Mouse (Mus musculus): Measurements from ENCODE around the gene Prkcb. TPM values are rescaled to one million over a fixed set of nuclear protein-coding genes. Genes with fewer than 3 reads are reported as not detected.

Gene Prkcb
- total and polyA plus RNA-seq, 2 experiments from 2014 or later: 196 to 307 TPM

GRCm38 (mm10) chr7:122577571-122577970 lies 289.0 kb downstream of the Prkcb start:
- Histone ChIP-seq H3K4me1 (ENCODE audit: insufficient read depth, low read length) (no peaks in the 10 kb centered on the region), H3K27ac (ENCODE audit: low read depth, low read length) (no peak overlapping the region), H3K27me3 (ENCODE audit: insufficient read depth, low read length) (no peaks in the 10 kb centered on the region), H3K9me3 (ENCODE audit: low read length) (no peaks in the 10 kb centered on the region), H3K36me3 (ENCODE audit: insufficient read depth, low read length) (no peaks in the 10 kb centered on the region), H3K9ac (replicated peaks; ENCODE audit: low read length, poor library complexity, severe bottlenecking) (no peak overlapping the region), H3K4me3 (ENCODE audit: low read depth, low read length) (no peak overlapping the region), H3K4me2 (ENCODE audit: low read depth, low read length, poor library complexity, severe bottlenecking) (no peak overlapping the region)
- ATAC-seq (ENCODE audit: low FRiP score) (no peak), DNase-seq (ENCODE audit: low spot score) (no peak)
- 81% methylated on average over 4 of the region's 4 CpGs for WGBS
- TF ChIP-seq CTCF (IDR thresholded peaks at IDR 0.05): no peak

DNA sequence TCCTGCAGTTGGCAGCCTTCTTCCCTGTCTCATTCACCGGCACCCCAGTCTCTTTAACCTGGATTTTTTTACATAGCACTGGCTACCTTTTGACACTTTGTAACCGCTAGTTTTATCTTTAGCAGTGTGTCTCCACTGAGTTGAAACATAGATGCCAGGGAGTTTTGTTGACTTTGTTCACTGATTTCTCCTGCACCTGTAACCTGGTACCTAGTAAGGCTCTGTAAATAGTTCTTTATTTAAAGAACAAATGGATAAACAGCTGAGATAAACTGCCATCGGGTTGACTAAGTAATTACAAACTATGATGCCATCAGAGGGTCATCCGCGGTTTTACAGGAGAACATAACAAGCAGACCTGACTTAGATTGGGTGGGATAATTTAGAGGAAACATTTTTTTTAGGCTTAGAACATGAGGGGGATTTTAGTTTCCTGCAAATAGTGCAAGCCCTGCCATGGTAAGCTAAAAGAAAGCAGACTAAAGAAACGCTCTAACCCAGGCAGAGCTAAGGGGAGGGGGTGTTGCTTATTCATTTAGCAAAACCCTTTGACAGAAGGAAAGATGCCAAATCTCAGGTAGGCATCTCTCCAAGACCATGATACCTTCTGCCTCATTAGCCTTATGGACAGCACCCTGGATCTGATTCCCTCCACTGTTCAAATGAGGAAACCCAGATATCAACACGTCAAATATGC lies 291.1 kb downstream of the Prkcb start:
- no peak overlapping the region for H3K4me2 ChIP-seq (ENCODE audit: low read depth, low read length, poor library complexity, severe bottlenecking)
- DNase-seq (ENCODE audit: low spot score) (no peak), ATAC-seq (ENCODE audit: low FRiP score) (no peak)
- H3K36me3 ChIP-seq (ENCODE audit: insufficient read depth, low read length): 0 out of 2 replicates have a peak, but pooled peaks cover 3% of the 10 kb centered on the region
- H3K4me3 ChIP-seq (ENCODE audit: low read depth, low read length): no peak overlapping the region
- no peaks in the 10 kb centered on the region for H3K27me3 ChIP-seq (ENCODE audit: insufficient read depth, low read length)
- H3K9me3 ChIP-seq (ENCODE audit: low read length): no peaks in the 10 kb centered on the region
- no peak overlapping the region for H3K27ac ChIP-seq (ENCODE audit: low read depth, low read length)
- 88% methylated on average over 7 of the region's 7 CpGs for WGBS
- no peak for TF ChIP-seq CTCF (IDR thresholded peaks at IDR 0.05)
- no peak overlapping the region for H3K9ac ChIP-seq (replicated peaks; ENCODE audit: low read length, poor library complexity, severe bottlenecking)
- no peaks in the 10 kb centered on the region for H3K4me1 ChIP-seq (ENCODE audit: insufficient read depth, low read length)

DNA sequence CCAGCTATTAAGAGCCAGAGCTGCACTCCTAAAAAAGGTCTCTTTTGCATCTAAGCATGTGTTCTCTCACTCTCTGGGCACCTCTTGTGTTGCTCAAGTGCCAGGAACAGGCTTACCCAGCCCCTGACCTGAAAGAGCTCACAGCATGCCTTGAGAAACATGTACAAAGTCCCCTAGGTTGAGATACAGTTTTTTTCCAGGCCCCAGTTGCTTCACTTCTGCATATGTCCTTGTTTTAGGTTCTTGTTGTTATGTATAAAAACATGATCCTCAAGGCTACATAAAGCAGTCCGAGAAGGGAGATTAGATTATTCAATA lies 291.6 kb downstream of the Prkcb start:
- H3K27ac ChIP-seq (ENCODE audit: low read depth, low read length): no peak overlapping the region
- no peaks in the 10 kb centered on the region for H3K4me1 ChIP-seq (ENCODE audit: insufficient read depth, low read length)
- no peak for TF ChIP-seq CTCF (IDR thresholded peaks at IDR 0.05)
- no peak overlapping the region for H3K4me3 ChIP-seq (ENCODE audit: low read depth, low read length)
- no peaks in the 10 kb centered on the region for H3K9me3 ChIP-seq (ENCODE audit: low read length)
- H3K9ac ChIP-seq (replicated peaks; ENCODE audit: low read length, poor library complexity, severe bottlenecking): no peak overlapping the region
- 0 out of 2 replicates have a peak, but pooled peaks cover 5% of the 10 kb centered on the region for H3K36me3 ChIP-seq (ENCODE audit: insufficient read depth, low read length)
- DNase-seq (ENCODE audit: low spot score) (no peak), ATAC-seq (ENCODE audit: low FRiP score) (no peak)
- no peaks in the 10 kb centered on the region for H3K27me3 ChIP-seq (ENCODE audit: insufficient read depth, low read length)
- WGBS: 93% methylated on average over 1 of the region's 1 CpGs
- H3K4me2 ChIP-seq (ENCODE audit: low read depth, low read length, poor library complexity, severe bottlenecking): no peak overlapping the region

- ATAC-seq (ENCODE audit: low FRiP score): no peak
Observed at GRCm38 (mm10) chr7:122584421-122585151, 296.0 kb downstream of the Prkcb start.

GRCm38 (mm10) chr7:122595897-122596296 lies 307.3 kb downstream of the Prkcb start:
- Histone ChIP-seq H3K27ac (ENCODE audit: low read depth, low read length) (no peak overlapping the region), H3K9me3 (ENCODE audit: low read length) (no peaks in the 10 kb centered on the region), H3K4me1 (ENCODE audit: insufficient read depth, low read length) (no peaks in the 10 kb centered on the region), H3K4me2 (ENCODE audit: low read depth, low read length, poor library complexity, severe bottlenecking) (no peak overlapping the region), H3K9ac (replicated peaks; ENCODE audit: low read length, poor library complexity, severe bottlenecking) (no peak overlapping the region), H3K27me3 (ENCODE audit: insufficient read depth, low read length) (no peaks in the 10 kb centered on the region), H3K4me3 (ENCODE audit: low read depth, low read length) (no peak overlapping the region), H3K36me3 (ENCODE audit: insufficient read depth, low read length) (no peaks in the 10 kb centered on the region)
- ATAC-seq (ENCODE audit: low FRiP score) (no peak), DNase-seq (ENCODE audit: low spot score) (no peak)
- WGBS: 80% methylated on average over 10 of the region's 10 CpGs
- no peak for TF ChIP-seq CTCF (IDR thresholded peaks at IDR 0.05)

More at GRCm38 (mm10) chr7:122584421-122585151, 296.0 kb downstream of the Prkcb start:
- no peaks in the 10 kb centered on the region for H3K4me1 ChIP-seq (ENCODE audit: insufficient read depth, low read length)
- no peak overlapping the region for H3K4me3 ChIP-seq (ENCODE audit: low read depth, low read length)
- DNase-seq (ENCODE audit: low spot score): no peak
- H3K9me3 ChIP-seq (ENCODE audit: low read length): no peaks in the 10 kb centered on the region
- H3K36me3 ChIP-seq (ENCODE audit: insufficient read depth, low read length): 0 out of 2 replicates have a peak, but pooled peaks cover 5% of the 10 kb centered on the region
- no peak overlapping the region for H3K9ac ChIP-seq (replicated peaks; ENCODE audit: low read length, poor library complexity, severe bottlenecking)
- H3K27me3 ChIP-seq (ENCODE audit: insufficient read depth, low read length): no peaks in the 10 kb centered on the region
- WGBS: 83% methylated on average over 14 of the region's 14 CpGs
- no peak overlapping the region for H3K27ac ChIP-seq (ENCODE audit: low read depth, low read length)
- no peak for TF ChIP-seq CTCF (IDR thresholded peaks at IDR 0.05)
- H3K4me2 ChIP-seq (ENCODE audit: low read depth, low read length, poor library complexity, severe bottlenecking): no peak overlapping the region

GRCm38 (mm10) chr7:122596596-122597170 lies 308.1 kb downstream of the Prkcb start:
- H3K27ac ChIP-seq (ENCODE audit: low read depth, low read length): no peak overlapping the region
- H3K36me3 ChIP-seq (ENCODE audit: insufficient read depth, low read length): no peaks in the 10 kb centered on the region
- H3K4me1 ChIP-seq (ENCODE audit: insufficient read depth, low read length): no peaks in the 10 kb centered on the region
- DNase-seq (ENCODE audit: low spot score) (no peak), ATAC-seq (ENCODE audit: low FRiP score) (no peak)
- no peak overlapping the region for H3K9ac ChIP-seq (replicated peaks; ENCODE audit: low read length, poor library complexity, severe bottlenecking)
- no peaks in the 10 kb centered on the region for H3K27me3 ChIP-seq (ENCODE audit: insufficient read depth, low read length)
- H3K4me2 ChIP-seq (ENCODE audit: low read depth, low read length, poor library complexity, severe bottlenecking): no peak overlapping the region
- no peak for TF ChIP-seq CTCF (IDR thresholded peaks at IDR 0.05)
- WGBS: 72% methylated on average over 9 of the region's 9 CpGs
- H3K9me3 ChIP-seq (ENCODE audit: low read length): no peaks in the 10 kb centered on the region
- H3K4me3 ChIP-seq (ENCODE audit: low read depth, low read length): no peak overlapping the region

Data from midbrain, postnatal 0 days (tissue).